Mouse (Mus musculus) cerebellum, adult (tissue): Measurements from ENCODE around the gene Pgls.

Experiments
- ATAC-seq: cut with Nextera tagmentation; 2 replicates; pipeline ENCODE4 v1.9.2; 2017; ENCODE audit warnings: mild to moderate bottlenecking, moderate library complexity, mixed read lengths; ENCODE audit not compliant: insufficient number of reproducible peaks, low FRiP score, low TSS enrichment

Pgls gene

DNA sequence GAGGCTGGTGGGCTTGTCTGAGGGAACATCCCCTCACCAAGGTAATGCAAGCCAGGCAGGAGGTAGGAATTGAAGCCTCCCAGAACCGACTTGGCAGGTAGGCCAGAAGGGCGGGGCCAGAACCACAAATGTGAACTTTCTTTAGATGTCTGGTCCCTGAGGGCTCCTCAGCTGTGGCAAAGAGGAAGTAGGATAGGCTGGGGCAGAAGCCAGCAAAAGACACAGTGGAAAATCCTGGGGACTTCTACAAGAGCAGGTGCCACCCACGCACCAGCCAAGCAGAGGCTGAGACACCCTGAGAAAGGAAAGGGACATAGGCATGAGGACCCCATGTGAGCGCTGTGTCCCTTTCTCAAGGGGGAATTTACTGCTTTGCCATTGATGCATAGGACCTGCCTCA lies 4.8 kb downstream of the Pgls start:
- no peak for ATAC-seq

DNA sequence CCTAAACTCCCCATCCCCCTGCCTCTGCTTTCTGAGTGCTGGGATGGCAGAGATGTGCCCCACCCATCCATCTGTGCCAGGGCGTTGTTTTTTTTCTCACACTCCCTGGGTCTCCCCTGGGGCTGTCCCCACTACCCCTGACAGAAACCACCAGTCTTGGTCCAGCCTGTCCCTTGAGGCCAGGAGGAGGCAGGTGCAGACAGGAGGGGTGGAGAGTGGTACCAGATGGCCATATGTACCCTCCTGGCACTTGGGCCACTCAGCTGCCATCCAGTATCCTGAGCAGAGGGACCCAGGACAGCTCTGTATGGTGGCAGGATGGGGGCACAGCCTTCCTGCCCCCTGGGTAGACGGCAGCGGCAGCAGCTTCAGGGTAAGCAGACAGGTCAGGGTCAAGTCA lies 5.5 kb downstream of the Pgls start, which contains the start of gene Fam129c:
Gene Fam129c, plus strand, starts transcription at position 198 of the 400 bp plus-strand sequence.
- no peak for ATAC-seq

DNA sequence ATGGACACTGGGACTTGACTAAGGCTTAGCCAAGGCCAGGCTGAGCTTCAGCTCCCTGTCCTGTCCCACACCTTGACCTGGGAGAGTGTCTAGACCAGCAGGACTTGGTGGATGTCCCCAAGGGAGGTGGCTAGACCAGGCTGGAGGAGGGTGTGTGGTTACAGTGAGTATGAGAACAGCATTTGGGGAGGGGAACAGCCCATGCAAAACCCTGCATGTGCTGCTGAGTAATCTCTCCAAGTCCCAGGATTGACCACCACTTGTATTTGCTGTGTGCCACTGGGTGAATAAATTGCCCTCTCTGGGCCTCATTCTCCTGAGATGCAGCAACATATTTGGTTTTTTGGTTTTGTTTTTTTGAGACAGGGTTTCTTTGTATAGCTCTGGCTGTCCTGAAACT lies 6.4 kb downstream of the Pgls start:
- no peak for ATAC-seq

DNA sequence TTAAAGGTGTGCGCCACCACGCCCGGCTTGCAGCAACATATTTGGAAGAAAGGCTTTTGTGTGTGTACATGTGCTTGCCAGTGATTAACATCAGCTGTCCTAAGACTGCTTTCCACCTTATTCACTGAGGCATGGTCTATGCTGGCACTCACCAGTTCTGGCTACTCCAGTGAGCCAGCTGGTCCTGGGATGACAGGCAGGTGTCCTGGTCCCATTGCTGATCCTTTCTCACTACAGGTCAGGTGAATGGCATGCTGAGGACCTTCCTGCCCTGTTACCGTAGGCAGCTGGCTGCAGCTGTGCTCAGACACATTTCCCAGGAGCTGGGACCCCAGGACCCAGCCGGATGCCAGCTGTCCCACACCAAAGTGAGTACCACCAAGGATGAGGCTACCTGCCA lies 6.9 kb downstream of the Pgls start:
- ATAC-seq: no peak

DNA sequence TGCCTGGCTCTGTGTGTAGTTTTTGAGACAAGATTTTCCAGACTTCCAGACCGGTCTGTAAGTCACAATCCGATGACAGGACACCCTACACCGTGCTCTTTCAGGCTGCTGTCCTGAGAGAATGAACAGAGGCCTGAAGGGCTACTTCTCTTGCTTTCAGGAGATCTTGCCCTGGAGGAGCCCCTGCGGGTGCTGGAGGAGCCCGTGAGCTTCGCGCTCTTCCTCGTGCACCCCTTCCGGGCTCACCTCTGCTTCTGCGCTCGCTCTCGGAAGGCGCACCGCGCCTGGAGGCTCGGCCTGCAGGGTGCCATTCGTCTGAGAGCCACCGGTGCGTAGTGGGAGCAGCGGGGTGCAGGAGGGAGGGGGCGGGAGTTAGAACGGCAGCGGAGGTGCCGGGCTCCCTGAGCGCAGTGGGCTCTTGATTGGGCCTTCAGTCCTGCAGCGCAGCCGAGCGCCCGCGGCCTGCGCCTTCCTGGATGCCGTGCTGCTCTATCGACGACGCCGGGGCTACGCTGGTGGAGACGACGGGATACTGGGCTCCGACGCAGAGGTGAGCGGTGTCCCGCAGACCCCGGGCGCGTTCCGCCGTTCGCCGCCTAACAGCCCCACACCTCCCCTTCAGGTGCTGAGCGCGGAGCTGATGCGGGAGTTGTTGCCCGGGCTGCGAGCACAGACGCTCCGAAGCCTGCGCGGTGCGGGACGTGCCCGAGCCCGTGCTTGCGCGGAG lies 10.1 kb downstream of the Pgls start:
- no peak for ATAC-seq

DNA sequence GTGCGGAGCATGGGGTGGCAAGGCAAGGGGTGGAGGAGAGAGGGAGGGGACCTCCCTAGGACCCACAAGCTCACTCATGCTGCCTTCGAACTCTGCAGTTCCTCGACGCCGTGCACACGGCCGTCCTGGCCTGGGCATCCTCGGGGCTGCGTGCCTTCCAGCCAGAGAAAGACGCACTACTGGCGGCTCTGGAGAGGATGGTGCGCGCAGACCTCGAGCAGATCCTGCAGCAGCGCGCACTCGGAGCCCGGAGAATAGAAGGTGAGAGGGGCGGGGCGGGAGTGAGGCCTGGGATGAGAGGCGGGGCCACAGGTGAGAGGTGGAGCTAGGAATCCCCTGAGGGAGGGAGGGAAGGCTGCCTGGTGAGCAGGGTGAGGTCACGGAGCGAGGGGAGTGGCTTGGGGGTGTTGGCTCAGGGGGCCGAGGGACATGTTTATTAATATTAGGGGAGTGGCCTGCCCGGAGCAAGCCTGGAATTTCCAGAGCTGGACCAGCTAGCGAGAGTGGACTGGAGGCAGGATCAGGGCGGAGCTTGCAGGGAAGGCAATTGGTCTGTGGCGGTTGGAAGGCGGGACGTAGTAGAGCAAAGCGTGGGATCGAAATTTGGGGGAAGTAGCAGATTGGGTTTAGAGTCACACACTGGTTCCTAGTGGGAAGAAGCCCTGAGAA lies 10.8 kb downstream of the Pgls start:
- no peak for ATAC-seq

DNA sequence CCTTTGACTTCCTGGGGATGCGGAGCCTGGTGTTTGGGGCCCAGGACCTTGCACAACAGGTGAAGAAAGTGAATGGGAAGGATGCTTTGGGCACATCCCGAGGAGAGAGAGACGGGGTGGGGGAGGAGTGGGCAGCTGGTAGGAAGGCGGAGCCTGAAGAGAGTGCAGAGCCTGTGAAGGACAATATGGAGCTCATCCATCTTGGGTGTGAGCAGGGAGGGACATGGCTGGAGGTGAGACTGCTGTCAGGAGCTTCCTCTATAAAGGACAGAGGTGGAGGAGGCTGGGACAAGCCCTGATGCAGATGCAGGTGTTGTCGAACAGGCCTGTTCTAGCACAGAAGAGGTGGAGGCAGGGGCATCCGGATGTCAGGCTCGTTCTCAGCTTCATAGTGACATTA lies 12.0 kb downstream of the Pgls start:
- no peak for ATAC-seq

DNA sequence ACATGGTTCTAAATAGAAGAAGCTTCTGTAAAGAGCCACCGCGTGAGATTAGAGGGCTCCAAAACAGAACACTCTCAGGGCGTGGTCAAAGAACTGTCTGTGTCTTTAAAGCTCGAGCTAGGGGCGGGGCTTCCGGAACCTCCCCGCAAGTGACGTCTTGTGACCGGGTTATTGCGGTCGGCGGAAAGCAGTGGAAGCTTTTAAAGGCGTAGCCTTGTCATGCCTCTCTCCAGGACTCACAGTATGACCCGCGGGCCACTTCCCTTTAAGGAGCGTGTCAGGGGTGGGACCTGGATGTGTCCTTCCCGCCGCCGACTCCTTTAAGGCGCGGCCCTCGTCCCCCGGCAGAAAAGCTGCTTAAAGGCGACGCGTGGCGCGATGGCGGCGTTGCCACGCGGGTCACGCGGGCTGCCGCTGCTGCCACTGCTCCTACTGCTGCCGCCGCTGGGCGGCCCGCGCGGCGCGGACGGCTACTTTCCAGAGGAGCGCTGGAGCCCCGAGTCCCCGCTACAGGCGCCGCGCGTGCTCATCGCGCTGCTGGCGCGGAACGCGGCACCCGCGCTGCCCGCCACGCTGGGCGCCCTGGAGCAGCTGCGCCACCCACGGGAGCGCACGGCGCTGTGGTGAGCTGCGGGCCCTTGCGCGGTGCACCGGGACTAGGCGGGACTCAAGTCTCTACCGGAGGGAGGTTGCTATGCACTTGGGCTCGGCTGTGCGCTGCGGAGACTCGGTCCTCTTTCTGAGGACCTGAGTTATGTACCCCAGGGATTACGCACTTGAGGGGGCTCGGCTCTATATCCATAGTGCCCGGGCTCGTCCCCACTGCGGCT lies 19.1 kb downstream of the Pgls start, which contains the start of gene Colgalt1:
Gene Colgalt1, plus strand, starts transcription at position 177 of the 830 bp plus-strand sequence.
- peak; percentile 99 for ATAC-seq

DNA sequence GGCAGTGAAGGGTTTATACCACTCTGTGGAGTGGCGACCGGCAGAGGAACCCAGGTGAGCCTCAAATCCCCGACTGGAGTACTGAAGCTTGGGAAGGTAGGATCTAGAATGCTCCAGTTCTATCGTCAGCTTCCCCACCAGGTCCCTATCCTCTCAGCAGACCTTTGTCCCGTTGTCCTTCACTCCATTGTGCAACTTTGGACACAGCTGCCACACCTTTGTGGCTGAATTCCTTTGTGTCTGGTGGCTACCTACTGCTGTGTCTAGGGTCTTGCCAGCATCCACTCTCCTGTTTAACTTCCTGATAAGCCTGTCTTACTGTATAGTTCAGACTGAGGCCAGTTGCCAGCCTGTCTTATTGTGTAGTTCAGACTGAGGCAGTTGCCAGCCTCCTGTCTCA lies 20.2 kb downstream of the Pgls start:
- no peak for ATAC-seq

DNA sequence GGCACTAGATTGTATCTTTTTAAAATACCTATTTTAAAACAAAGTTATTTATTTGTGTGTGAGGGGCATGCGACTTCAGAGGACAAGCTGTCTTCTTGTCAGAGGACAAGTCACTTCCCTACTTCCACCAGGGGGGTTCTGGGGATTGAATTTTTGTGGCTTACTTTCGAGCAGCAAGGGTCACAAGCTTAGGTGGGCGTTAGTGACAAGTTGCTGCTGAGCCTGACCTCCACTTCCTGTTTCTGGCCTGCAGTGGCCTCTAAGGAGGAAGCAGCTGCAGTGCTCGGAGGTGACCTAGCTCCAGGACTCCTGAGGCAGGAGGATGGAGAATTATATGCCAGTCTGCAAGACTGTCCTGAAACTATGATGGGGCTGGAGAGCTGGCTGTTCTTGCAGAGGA lies 21.4 kb downstream of the Pgls start:
- no peak for ATAC-seq

DNA sequence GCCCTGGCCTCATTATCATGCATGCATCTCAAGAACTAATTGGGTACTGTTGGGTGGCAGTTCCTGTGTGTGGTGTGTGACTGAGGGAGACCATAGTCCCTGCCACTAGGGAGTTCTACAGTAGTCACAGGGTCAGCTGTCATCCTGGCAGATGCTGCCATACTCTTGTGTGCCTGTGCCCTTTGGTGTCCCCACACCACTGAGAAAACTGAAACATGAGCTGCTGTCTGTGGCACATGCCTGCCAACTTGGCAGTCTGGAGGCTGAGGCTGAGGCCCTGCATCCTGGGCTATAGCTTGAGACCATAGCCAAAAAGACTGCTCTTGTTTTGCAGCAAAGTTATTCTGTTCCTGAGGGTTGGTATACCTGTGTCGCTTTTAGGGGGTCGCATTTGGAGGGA lies 27.8 kb downstream of the Pgls start:
- no peak for ATAC-seq

DNA sequence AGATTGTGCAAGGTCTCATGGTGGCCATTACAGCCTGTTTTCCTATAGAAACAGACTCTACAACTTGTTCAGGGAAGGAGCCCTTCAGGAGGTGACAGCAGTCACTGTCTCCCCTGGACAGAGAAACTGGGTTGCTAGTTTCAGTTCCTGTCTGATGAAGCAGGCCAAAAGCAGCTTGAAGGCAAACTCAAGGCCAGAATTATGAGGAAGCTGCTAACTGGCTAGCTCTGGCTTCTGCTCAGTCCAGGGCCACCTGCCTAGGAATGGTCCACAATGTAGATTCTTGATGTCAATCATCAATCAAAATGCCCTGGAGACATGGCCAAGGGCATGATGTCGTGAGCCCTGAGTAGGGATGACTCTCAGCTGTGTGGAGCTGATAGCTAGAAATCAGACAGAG lies 33.1 kb downstream of the Pgls start:
- ATAC-seq: no peak

DNA sequence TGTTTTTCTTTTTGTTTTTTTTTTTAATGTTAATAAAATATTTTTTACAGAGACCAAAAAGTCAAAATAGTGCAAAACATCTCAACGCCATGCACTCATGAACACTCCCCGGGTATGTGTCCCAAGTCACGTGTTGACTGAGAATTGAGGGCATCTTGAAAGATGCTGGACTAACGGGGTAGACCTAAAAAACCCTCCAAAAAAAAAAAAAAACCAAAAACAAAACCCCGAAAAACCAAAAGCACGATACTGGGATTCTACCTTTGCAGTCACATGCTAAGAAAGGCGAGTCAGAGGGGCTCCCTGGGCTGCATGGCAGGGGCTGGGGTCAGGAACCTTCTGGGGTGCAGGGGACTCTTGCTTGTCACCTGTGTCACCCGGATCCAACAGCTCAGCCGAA lies 34.8 kb downstream of the Pgls start:
- no peak for ATAC-seq

DNA sequence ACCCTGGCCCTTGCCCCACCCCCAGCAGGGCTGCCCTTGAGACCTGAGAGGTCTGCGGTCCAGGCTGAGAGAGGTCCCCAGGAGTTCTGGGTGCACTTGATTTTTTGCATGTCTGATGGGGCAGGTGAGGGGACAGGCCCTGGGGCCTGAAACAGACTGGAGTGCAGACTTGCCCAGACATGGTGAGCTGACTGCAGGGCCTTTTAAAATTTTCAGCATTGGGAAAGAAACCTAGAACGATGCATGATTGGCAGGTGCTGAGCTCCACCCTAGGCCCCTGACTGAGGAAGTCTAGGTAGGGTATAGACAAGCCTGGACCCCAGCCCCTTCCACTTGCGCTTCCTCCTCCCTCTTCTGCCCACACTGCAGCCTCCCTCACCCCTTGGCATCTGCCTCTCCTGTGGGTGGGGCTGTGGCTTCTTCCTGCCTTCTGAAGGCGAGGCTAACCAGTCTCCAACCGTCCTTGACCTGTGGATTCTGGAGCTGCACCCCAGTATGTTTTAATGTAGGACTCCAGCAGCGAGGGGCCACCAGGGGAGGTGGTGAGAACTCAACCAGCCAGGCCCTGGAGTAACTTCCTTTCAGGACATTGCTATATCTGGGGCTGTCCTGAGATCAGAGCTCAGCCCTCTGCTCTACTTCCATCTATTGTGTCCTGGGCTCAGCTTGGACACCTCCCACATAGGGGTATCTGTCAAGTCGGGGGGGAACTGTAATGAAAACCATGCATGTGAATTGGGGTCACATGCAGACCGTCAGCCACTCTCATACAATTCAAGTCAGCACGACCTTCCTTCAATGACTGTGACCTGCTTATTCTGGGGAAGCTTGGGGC lies 35.5 kb downstream of the Pgls start:
- no peak for ATAC-seq

DNA sequence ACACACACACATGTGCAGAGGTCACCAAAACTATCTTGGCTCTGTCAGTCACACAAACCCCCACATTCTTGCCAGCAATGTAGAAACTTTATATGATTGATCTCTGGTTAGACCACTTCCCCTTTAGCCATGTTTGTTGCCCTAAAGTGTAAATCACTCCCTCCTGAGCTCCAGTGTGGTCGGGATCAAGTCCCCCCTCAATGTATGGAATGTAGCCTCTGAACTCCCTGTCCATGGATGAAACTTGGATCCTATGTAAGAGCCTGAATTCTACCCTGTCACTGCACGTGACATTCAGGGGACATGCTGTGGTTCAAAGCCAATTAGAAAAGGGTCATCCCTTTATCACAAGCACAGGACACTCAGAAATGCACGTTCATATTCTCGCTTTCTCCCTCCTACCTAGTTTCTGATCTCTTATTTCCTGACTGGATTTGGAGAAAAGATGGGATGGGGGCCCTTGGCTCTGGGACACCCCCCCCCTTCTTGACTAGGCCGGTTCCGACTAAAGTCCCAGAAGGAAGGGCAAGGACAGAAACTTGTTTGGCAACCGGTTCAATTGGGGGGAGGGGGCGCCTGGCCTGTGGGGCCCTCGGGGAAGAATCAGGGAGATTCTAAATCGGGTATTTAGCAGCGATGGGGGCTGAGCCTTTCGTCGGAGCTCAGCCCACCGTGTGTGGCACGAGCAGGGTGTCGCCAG lies 36.6 kb downstream of the Pgls start:
- no peak for ATAC-seq

DNA sequence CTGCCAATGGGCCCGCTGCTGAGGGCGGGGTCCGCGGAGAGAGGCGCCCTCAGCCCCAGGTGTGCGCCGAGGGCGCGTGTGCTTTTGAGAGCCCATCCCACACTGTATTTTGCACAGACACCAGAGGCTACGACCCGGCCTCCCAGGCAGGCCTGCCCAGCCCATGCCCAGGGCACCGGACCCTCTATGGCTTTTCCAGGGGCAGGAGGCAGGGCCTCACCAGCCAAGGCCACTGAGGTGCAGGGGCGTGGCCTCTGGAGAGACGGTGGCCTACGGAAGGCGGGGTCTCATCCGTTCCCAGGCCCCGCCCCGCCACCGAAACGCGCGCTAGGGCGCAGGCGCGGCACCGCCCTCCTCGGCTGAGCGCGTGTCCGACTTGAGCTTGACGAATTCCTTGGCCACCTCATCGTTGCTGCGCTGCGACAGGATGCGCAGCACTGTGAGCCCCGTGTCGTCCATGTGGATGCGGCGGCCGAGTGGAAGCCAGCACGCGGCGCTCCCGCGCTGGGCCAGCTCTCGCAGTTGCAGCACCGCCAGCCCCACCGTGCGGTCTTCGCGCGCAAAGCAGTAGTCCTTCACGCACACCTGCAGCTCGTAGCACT lies 37.2 kb downstream of the Pgls start:
- peak; percentile 37 for ATAC-seq

DNA sequence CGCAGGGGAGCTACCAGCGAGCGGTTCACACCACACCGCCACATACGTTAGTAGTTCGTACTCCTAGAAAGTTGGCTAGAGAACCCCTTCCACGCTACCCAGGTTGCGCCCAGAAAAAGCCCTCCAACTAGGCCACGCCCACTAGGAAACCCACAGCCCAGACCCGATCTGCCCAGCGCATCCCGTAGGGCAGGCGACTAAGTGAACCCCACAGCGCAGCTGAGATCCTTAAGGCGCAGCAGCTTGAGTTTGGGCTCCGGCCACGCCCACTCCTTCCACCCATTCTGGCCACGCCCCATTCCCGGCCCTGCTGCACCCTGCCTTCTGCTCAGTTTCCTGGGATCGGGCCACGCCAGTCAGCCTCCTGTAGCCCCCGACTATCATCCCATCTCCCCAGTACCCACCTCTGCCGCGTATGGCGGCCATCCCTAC lies 37.8 kb downstream of the Pgls start:
- ATAC-seq: 0 out of 2 replicates have a peak, but pooled peaks have one; percentile 3

DNA sequence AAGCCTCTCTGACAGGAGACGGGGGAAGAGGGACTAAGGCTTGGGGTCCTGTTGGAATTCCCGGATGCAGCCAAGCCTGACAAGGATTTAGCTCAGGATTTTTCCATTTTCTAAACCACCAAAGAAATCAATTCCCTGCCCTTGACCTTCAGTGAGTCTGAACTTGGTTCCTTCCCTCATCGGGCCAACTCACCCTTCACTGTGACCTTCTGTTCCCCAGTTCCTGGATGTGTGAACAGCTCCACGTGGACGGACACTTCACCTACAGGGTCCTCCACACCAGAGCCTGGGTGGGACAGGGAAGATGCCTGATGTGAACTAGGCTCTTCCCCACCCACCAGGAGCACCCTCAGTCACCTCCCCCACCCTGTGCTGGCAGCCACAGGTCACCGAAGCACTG lies 38.8 kb downstream of the Pgls start:
- ATAC-seq: no peak

DNA sequence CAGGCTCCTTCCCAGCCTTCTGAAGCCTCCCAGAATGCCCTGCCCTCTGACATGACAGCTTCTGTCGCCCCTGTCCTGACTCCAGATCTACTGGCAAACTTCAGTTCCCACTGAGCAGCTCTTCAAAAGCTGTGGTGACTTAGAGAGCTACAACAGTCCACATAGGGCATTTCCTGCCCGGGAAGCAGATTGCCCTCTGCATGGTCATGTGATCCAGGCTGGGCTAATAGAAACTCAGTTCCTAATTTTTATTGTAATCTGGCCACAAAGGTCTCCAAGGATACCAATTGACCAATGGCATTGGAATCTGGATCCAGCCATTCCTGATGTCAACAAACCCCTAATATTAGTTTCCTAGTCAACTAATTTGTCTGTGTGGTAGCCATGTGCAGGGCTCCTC lies 39.9 kb downstream of the Pgls start:
- ATAC-seq: no peak
